Mouse (Mus musculus): ENCODE data around the gene Arpc4.
"Not testable (repeated sequence)": the region's sequence is repeated elsewhere in the genome, so short reads cannot be mapped to it uniquely, and the experiment has no call there.

Gene Arpc4

DNA sequence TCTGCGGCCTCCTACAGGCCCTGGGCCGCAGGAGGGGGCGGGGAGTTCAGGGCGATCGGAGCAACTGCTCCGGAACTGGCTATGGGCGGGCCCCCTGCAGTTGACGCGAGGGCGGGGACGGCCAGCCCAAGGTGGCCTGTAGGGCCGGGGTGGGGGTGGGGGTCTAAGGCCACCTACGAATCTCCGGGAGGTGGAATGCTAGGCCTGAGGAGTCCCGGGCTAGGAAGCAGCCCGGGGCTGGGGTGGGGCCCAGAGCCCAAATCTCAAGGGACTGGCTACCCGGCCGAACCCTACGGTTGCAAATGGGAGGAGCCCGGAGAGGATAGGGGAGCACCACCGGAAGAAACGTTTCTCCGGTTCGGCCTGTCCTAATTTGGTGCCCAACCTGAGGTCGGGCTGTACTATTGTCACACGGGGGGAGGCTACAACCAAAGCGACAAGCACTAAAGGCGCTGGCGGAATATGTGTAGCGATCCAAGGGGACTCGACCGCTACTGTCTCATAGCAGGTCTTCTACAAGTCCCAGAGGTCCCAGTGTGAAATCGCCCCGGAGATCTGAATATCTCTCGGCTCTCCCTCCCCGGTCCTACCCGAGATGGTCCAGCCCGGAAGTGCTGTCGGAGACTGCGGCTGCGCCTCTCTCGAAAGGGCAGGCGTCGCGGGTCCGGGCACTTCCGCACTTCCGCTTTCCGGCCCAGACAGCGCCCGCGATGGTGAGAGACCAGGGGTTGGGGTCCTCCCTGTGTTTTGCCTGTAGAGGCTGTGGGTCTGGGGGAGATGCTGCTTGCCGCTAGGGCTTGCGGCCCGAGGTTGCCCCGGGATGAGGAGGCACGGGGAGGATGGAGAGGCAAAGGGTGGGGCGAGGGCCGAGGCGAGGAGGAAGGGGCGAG lies at the start of gene Arpc4, which contains the start of gene Tada3:
TSS of gene Arpc4 (plus strand) at position 620 of the 890 bp plus-strand sequence.
TSS of gene Tada3 (minus strand) at position 388 of the 890 bp plus-strand sequence.
- peak; percentile 93 to 96 for DNase-seq

DNA sequence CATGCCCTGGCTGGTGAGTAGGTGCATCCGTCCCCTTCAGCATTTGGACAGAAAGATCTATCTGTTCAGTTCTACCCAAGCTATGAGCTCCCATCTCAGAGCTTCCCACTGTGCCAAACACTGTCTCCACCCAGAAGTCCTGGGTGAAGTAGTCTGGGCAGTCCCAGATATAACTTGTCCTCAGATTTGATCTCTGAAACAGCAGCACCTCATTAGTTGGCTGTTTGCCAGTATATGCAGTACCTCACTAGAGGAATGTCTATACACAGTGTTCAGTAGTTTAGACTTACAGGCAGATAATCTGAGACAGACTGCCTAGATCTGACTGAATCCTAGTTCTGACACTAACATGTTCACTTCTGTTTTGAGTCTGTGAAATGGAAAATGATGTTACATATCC lies 48.5 kb upstream of the Arpc4 start:
- DNase-seq, result no peak

GRCm38 (mm10) chr6:113330547-113330946 lies 47.4 kb upstream of the Arpc4 start:
- DNase-seq, result no peak

DNA sequence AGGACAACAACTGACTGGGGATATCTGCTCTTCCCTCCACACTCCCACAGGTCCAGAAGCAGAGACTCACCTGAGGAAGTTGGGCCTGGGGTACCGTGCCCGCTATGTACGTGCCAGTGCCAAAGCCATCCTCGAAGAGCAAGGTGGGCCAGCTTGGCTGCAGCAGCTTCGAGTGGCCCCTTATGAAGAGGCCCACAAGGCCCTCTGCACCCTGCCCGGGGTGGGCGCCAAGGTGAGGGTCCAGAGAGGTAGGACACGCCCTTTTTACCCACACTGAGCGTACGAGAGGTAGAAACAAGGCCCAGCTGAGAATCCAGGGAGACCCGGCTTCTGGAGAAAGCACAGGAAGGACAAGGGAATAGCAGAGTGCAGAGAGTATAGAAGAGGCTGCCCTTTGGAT lies 46.2 kb upstream of the Arpc4 start:
- DNase-seq, result no peak

DNA sequence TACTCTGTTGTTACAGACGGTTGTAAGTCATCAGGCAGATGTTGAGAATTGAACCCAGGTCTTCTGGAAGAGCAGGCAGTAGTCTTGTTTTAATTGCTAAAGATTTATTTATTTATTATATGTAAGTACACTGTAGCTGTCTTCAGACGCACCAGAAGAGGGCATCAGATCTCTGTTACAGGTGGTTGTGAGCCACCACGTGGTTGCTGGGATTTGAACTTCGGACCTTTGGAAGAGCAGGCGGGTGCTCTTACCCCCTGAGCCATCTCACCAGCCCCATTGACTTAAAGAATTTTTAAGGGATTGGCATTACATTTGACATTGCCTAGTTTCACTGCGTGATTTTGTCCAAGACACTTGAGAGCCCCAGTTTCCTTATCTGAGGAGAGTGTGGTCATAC lies 45.2 kb upstream of the Arpc4 start:
- DNase-seq, result not testable (repeated sequence)

- peak; percentile 86 to 92 for DNase-seq
Observed at GRCm38 (mm10) chr6:113333137-113333950, 44.6 kb upstream of the Arpc4 start.

- no peak for DNase-seq
Observed at GRCm38 (mm10) chr6:113334216-113334615, 43.7 kb upstream of the Arpc4 start.

GRCm38 (mm10) chr6:113336852-113337620 lies 40.9 kb upstream of the Arpc4 start:
- peak; percentile 34 to 42 for DNase-seq

GRCm38 (mm10) chr6:113341574-113341973 lies 36.3 kb upstream of the Arpc4 start:
- peak in 1 of 2 experiments; percentile 13 for DNase-seq

DNA sequence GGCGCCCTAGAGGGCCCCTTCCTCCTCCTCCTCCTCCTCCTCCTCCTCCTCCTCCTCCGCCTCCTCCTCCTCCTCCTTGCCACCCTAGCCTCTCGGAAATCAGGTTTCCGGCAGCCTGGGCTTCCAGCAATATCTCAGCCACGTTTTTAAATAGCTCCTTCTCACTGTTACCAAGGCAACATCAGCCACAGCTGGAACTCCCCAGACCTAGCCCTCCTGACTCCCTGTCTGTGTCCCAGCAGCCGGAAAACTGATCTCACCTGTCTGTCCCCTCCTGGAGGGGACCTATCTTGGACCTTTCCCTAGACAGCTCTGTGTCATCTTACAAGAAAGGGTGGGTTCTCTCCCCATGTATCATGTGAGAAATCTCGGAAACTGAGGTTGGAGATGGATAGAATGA lies 35.6 kb upstream of the Arpc4 start:
- peak; percentile 16 to 35 for DNase-seq

DNA sequence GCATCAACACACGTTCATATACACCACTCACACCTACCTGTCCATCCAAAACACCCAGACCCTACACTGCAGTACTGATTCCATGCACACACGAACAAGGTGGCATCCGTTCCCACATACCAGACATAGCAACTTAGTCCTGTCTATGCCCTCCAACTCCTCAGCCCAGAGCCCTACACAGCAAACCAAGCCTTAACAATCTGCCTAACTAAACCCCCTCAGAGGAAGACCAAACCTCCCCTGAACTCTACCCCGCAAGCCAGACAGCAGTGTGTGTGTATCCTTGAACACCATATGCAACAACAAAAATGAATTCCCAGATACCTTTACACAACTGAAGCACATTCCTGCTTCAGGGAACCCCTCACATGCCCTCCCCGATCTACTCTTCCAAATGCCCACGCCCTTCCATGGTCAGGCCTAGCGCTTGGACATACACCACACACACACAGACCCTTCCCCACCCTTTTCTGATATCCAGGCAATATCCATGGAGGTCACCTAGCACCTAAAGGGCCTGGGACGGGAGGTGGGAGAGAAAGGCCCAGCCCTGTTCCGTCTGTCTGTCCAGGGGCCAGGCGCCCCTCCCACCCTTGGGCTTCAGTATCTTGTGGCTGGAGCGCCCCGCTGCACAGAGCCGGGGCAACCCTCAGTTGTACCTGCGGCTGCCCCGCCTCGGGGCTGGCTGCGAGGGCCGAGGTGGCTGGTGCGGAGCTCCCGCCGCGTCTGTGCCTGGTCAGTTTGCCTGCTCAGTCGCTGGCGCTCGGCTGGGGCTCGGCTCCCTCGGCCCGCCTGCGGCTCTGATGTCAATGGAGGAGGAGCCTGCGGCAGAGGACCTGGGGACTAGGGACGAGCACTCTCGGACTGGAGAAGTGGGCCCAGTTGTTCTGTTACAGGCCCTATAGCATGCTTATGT lies 34.5 kb upstream of the Arpc4 start, which contains the start of gene Camk1:
TSS of gene Camk1 (minus strand) at position 808 of the 916 bp plus-strand sequence.
- DNase-seq, result peak; percentile 82 to 89

- peak; percentile 78 to 84 for DNase-seq
Observed at GRCm38 (mm10) chr6:113344321-113344720, 33.6 kb upstream of the Arpc4 start.

DNA sequence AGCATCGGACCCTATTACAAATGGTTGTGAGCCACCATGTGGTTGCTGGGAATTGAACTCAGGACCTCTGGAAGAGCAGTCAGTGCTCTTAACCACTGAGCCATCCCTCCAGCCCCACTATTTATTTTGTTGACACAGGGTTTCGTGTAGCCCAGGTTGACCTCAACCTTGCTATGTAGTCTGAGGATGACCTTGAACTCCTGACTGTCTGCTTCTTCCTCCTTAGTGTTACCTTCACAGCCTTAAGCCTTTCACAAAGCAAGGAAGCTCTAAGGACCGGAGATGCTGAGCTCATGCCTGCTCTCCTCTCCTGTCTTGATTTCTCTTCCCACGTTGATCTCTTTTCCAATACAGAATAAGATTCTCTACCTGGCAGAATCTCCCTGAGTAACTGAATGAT lies 31.0 kb upstream of the Arpc4 start:
- no peak for DNase-seq

- no peak for DNase-seq
Observed at GRCm38 (mm10) chr6:113350538-113350937, 27.4 kb upstream of the Arpc4 start.

DNA sequence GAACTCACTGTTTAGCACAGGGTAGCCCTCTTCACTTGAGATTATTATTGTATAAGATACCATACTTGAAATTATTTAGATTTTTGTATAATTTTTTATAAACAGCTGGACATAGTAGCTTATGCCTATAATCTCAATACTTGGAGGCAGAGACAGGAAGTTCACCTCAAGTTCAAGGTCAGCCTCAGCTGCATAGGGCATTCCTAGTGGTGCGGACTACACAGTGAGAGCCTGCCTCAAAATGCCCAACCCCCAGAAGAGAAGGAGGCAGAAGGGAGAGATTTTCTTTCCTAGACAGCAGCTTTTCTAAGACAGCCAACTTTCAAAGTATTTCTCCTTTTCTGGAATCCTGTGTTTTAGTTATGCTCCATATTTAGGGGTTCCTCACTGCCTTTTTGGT lies 26.8 kb upstream of the Arpc4 start:
- no peak for DNase-seq

- no peak for DNase-seq
Observed at GRCm38 (mm10) chr6:113351653-113352052, 26.3 kb upstream of the Arpc4 start.

GRCm38 (mm10) chr6:113352820-113353219 lies 25.1 kb upstream of the Arpc4 start:
- DNase-seq, result no peak

DNA sequence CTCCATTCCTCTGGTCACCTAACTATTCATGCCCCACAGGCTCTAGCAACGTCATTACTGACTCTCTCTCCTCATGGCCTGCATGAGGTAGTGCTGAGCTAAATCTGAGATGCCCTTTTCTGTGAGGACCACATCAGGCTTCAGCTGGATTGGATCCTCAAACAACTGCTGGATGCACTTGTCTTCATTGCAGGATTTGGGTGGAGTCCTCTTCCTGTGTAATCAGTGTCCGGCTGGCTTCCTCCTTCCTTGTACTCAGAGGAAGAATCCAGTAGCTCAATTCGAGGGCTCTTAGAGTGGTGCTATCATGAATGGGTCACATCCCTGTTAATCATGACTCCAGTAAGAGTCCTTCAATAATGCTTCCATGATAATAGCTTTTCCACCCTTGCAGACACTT lies 24.2 kb upstream of the Arpc4 start:
- DNase-seq, result no peak

- no peak for DNase-seq
Observed at GRCm38 (mm10) chr6:113361476-113361875, 16.4 kb upstream of the Arpc4 start.

- no peak for DNase-seq
Observed at GRCm38 (mm10) chr6:113362241-113362640, 15.7 kb upstream of the Arpc4 start.

GRCm38 (mm10) chr6:113364518-113365135 lies 13.3 kb upstream of the Arpc4 start:
- DNase-seq, result no peak
